Mouse (Mus musculus): ENCODE results near the gene Tmem8b. TPM values are rescaled to one million over a fixed set of nuclear protein-coding genes. Genes with fewer than 3 reads are reported as not detected.

Gene Tmem8b
- polyA plus RNA-seq, 1 experiment, result 3.8 TPM

- 64% methylated on average over 4 of the region's 4 CpGs for WGBS
- no peak overlapping the region for H3K4me3 ChIP-seq (ENCODE audit: extremely low read depth, insufficient read depth, insufficient read length)
- no peak for DNase-seq (ENCODE audit: low read depth in 1 of 2, low spot score in 2 of 2)
- H3K4me1 ChIP-seq (ENCODE audit: control insufficient read depth, insufficient read depth, insufficient read length), result peaks cover 4% of the 10 kb centered on the region; the same call in 1 of the 2 replicates
- TF ChIP-seq CTCF (IDR thresholded peaks at IDR 0.05; ENCODE audit: extremely low read depth, insufficient read depth, insufficient read length, insufficient replicate concordance), result no peak
- no peak for TF ChIP-seq POLR2A (IDR thresholded peaks at IDR 0.05; ENCODE audit: low read depth, low read length)
- no peaks in the 10 kb centered on the region for H3K36me3 ChIP-seq (ENCODE audit: control insufficient read depth, insufficient read depth, low read length)
- no peaks in the 10 kb centered on the region for H3K27me3 ChIP-seq (ENCODE audit: control insufficient read depth, insufficient read depth, low read length)
- H3K27ac ChIP-seq (ENCODE audit: insufficient read depth, low read length), result no peak overlapping the region
Measured at GRCm38 (mm10) chr4:43657146-43657545, 11.6 kb upstream of the Tmem8b start.

GRCm38 (mm10) chr4:43666412-43666811, 2.4 kb upstream of the Tmem8b start:
- H3K27ac ChIP-seq (ENCODE audit: insufficient read depth, low read length), result no peak overlapping the region
- TF ChIP-seq POLR2A (IDR thresholded peaks at IDR 0.05; ENCODE audit: low read depth, low read length) (no peak), CTCF (IDR thresholded peaks at IDR 0.05; ENCODE audit: extremely low read depth, insufficient read depth, insufficient read length, insufficient replicate concordance) (no peak)
- 21% methylated on average over 4 of the region's 4 CpGs for WGBS
- H3K4me3 ChIP-seq (ENCODE audit: extremely low read depth, insufficient read depth, insufficient read length), result no peak overlapping the region
- no peaks in the 10 kb centered on the region for H3K36me3 ChIP-seq (ENCODE audit: control insufficient read depth, insufficient read depth, low read length)
- no peaks in the 10 kb centered on the region for H3K27me3 ChIP-seq (ENCODE audit: control insufficient read depth, insufficient read depth, low read length)
- H3K4me1 ChIP-seq (ENCODE audit: control insufficient read depth, insufficient read depth, insufficient read length), result peaks cover 4% of the 10 kb centered on the region; the same call in 1 of the 2 replicates
- no peak for DNase-seq (ENCODE audit: low read depth in 1 of 2, low spot score in 2 of 2)

GRCm38 (mm10) chr4:43669428-43669794, 640 bp downstream of the Tmem8b start:
- WGBS, result 1% methylated on average over 25 of the region's 25 CpGs
- no peak for DNase-seq (ENCODE audit: low read depth in 1 of 2, low spot score in 2 of 2)
- Histone ChIP-seq H3K4me1 (ENCODE audit: control insufficient read depth, insufficient read depth, insufficient read length) (peaks cover 4% of the 10 kb centered on the region; the same call in 1 of the 2 replicates), H3K36me3 (ENCODE audit: control insufficient read depth, insufficient read depth, low read length) (no peaks in the 10 kb centered on the region), H3K27ac (ENCODE audit: insufficient read depth, low read length) (no peak overlapping the region), H3K27me3 (ENCODE audit: control insufficient read depth, insufficient read depth, low read length) (no peaks in the 10 kb centered on the region), H3K4me3 (ENCODE audit: extremely low read depth, insufficient read depth, insufficient read length) (peak overlapping the region; percentile 64)
- TF ChIP-seq POLR2A (IDR thresholded peaks at IDR 0.05; ENCODE audit: low read depth, low read length) (no peak), CTCF (IDR thresholded peaks at IDR 0.05; ENCODE audit: extremely low read depth, insufficient read depth, insufficient read length, insufficient replicate concordance) (no peak)

- no peak for TF ChIP-seq POLR2A (IDR thresholded peaks at IDR 0.05; ENCODE audit: low read depth, low read length)
- peak; percentile 42; the same call in 1 of the 2 replicates for TF ChIP-seq CTCF (IDR thresholded peaks at IDR 0.05; ENCODE audit: extremely low read depth, insufficient read depth, insufficient read length, insufficient replicate concordance)
- no peaks in the 10 kb centered on the region for H3K27me3 ChIP-seq (ENCODE audit: control insufficient read depth, insufficient read depth, low read length)
- peaks cover 4% of the 10 kb centered on the region; the same call in 1 of the 2 replicates for H3K4me1 ChIP-seq (ENCODE audit: control insufficient read depth, insufficient read depth, insufficient read length)
- no peak overlapping the region for H3K27ac ChIP-seq (ENCODE audit: insufficient read depth, low read length)
- no peaks in the 10 kb centered on the region for H3K36me3 ChIP-seq (ENCODE audit: control insufficient read depth, insufficient read depth, low read length)
- DNase-seq (ENCODE audit: low read depth in 1 of 2, low spot score in 2 of 2), result peak; percentile 49 to 76
- no peak overlapping the region for H3K4me3 ChIP-seq (ENCODE audit: extremely low read depth, insufficient read depth, insufficient read length)
- WGBS, result 29% methylated on average over 2 of the region's 2 CpGs
Measured at GRCm38 (mm10) chr4:43672070-43672469, 3.3 kb downstream of the Tmem8b start.

GRCm38 (mm10) chr4:43673703-43674102, 4.9 kb downstream of the Tmem8b start:
- Histone ChIP-seq H3K27me3 (ENCODE audit: control insufficient read depth, insufficient read depth, low read length) (no peaks in the 10 kb centered on the region), H3K36me3 (ENCODE audit: control insufficient read depth, insufficient read depth, low read length) (no peaks in the 10 kb centered on the region), H3K27ac (ENCODE audit: insufficient read depth, low read length) (no peak overlapping the region), H3K4me3 (ENCODE audit: extremely low read depth, insufficient read depth, insufficient read length) (no peak overlapping the region), H3K4me1 (ENCODE audit: control insufficient read depth, insufficient read depth, insufficient read length) (peaks cover 4% of the 10 kb centered on the region; the same call in 1 of the 2 replicates)
- no peak for TF ChIP-seq CTCF (IDR thresholded peaks at IDR 0.05; ENCODE audit: extremely low read depth, insufficient read depth, insufficient read length, insufficient replicate concordance)
- no peak for TF ChIP-seq POLR2A (IDR thresholded peaks at IDR 0.05; ENCODE audit: low read depth, low read length)
- WGBS, result 88% methylated on average over 8 of the region's 8 CpGs
- no peak for DNase-seq (ENCODE audit: low read depth in 1 of 2, low spot score in 2 of 2)

- no peak for TF ChIP-seq CTCF (IDR thresholded peaks at IDR 0.05; ENCODE audit: extremely low read depth, insufficient read depth, insufficient read length, insufficient replicate concordance)
- TF ChIP-seq POLR2A (IDR thresholded peaks at IDR 0.05; ENCODE audit: low read depth, low read length), result no peak
- 84% methylated on average over 5 of the region's 5 CpGs for WGBS
- Histone ChIP-seq H3K27me3 (ENCODE audit: control insufficient read depth, insufficient read depth, low read length) (no peaks in the 10 kb centered on the region), H3K4me1 (ENCODE audit: control insufficient read depth, insufficient read depth, insufficient read length) (no peaks in the 10 kb centered on the region), H3K27ac (ENCODE audit: insufficient read depth, low read length) (no peak overlapping the region), H3K36me3 (ENCODE audit: control insufficient read depth, insufficient read depth, low read length) (no peaks in the 10 kb centered on the region), H3K4me3 (ENCODE audit: extremely low read depth, insufficient read depth, insufficient read length) (no peak overlapping the region)
- DNase-seq (ENCODE audit: low read depth in 1 of 2, low spot score in 2 of 2), result no peak
Measured at GRCm38 (mm10) chr4:43674974-43675373, 6.2 kb downstream of the Tmem8b start.

- WGBS, result 81% methylated on average over 4 of the region's 4 CpGs
- Histone ChIP-seq H3K4me3 (ENCODE audit: extremely low read depth, insufficient read depth, insufficient read length) (no peak overlapping the region), H3K27ac (ENCODE audit: insufficient read depth, low read length) (no peak overlapping the region), H3K4me1 (ENCODE audit: control insufficient read depth, insufficient read depth, insufficient read length) (no peaks in the 10 kb centered on the region), H3K27me3 (ENCODE audit: control insufficient read depth, insufficient read depth, low read length) (no peaks in the 10 kb centered on the region), H3K36me3 (ENCODE audit: control insufficient read depth, insufficient read depth, low read length) (no peaks in the 10 kb centered on the region)
- no peak for DNase-seq (ENCODE audit: low read depth in 1 of 2, low spot score in 2 of 2)
- TF ChIP-seq POLR2A (IDR thresholded peaks at IDR 0.05; ENCODE audit: low read depth, low read length), result no peak
- TF ChIP-seq CTCF (IDR thresholded peaks at IDR 0.05; ENCODE audit: extremely low read depth, insufficient read depth, insufficient read length, insufficient replicate concordance), result no peak
Measured at GRCm38 (mm10) chr4:43675608-43676007, 6.8 kb downstream of the Tmem8b start.

Data from spleen, adult 2 months (tissue).